Mouse (Mus musculus): ENCODE measurements around the gene Fzd9.

DNA sequence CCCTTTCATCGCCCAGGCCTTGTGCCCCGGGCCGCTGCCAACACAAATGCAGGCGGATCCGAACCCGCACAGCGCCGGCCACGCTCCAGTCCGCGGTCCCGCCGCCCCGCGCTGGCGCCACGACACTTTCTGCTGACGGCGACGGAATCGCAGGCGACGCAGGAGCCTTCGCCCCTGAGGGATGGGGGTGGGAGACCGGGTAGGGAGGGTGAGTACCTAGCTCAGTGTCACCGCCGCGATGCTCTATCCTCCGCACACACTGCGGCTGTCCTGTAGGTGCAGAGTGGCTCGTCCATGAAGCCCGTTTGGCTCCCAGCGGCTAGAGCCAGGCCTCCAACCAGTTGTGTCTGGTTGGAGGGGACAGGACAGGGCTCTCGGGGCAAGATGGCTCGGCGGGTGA, 25.6 kb upstream of the Fzd9 start:
- TF ChIP-seq CTCF (IDR thresholded peaks at IDR 0.05; ENCODE audit: borderline replicate concordance, extremely low read depth, insufficient read depth, insufficient read length) (no peak), POLR2A (IDR thresholded peaks at IDR 0.05; ENCODE audit: borderline replicate concordance, extremely low read depth, insufficient read depth, insufficient read length, poor library complexity, severe bottlenecking) (no peak)

Measured in brain, embryonic 14.5 days (tissue).